ENCODE assay signal across 7 mouse cellular contexts in genomic region chr7:96170924-96171595, GRCm38 (mm10). TPM values are rescaled to one million over a fixed set of nuclear protein-coding genes. Genes with fewer than 3 reads are reported as not detected.
DNase-seq lines count a peak whose midpoint lies in the region; ATAC-seq lines count a peak whose summit lies in the region.

Gene Tenm4 (plus strand): TSS chr7:96171246.

- H3K36me3 ChIP-seq in embryonic facial prominence, embryonic 10.5 days (replicated peaks) = no peaks in the 10 kb centered on the region
- H3K36me3 ChIP-seq in intestine, embryonic 16.5 days (ENCODE audit: control insufficient read depth, insufficient read depth, low read length) = no peaks in the 10 kb centered on the region
- H3K36me3 ChIP-seq in neural tube, embryonic 14.5 days (ENCODE audit: control insufficient read depth, insufficient read depth, low read length) = no peaks in the 10 kb centered on the region

- ATAC-seq in intestine, embryonic 16.5 days = no peak
- ATAC-seq in neural tube, embryonic 14.5 days (ENCODE audit: low read depth) = no peak

- no peak within 1 kb of the TSS; the same call in 1 of the 2 replicates for H3K4me3 ChIP-seq in embryonic facial prominence, embryonic 10.5 days
- no peak within 1 kb of the TSS for H3K4me3 ChIP-seq in intestine, embryonic 16.5 days (ENCODE audit: low read length)
- H3K4me3 ChIP-seq in neural tube, embryonic 14.5 days (ENCODE audit: low read depth, low read length) = no peak within 1 kb of the TSS

- H3K9ac ChIP-seq in intestine, embryonic 16.5 days (ENCODE audit: low read depth, low read length) = no peak within 1 kb of the TSS
- no peak within 1 kb of the TSS for H3K9ac ChIP-seq in neural tube, embryonic 14.5 days (replicated peaks; ENCODE audit: low read depth, low read length)

- no peaks in the 10 kb centered on the region for H3K9me3 ChIP-seq in embryonic facial prominence, embryonic 10.5 days
- H3K9me3 ChIP-seq in intestine, embryonic 16.5 days (ENCODE audit: control insufficient read depth, low read length) = no peaks in the 10 kb centered on the region
- H3K9me3 ChIP-seq in neural tube, embryonic 14.5 days (ENCODE audit: control insufficient read depth, low read length) = no peaks in the 10 kb centered on the region

- H3K4me1 ChIP-seq in embryonic facial prominence, embryonic 10.5 days = peaks cover 18% of the 10 kb centered on the region
- no peaks in the 10 kb centered on the region for H3K4me1 ChIP-seq in intestine, embryonic 16.5 days (ENCODE audit: control insufficient read depth, insufficient read depth, low read length)
- H3K4me1 ChIP-seq in neural tube, embryonic 14.5 days (ENCODE audit: control insufficient read depth, insufficient read depth, low read length) = no peaks in the 10 kb centered on the region

- no peak for DNase-seq in layer of hippocampus, adult 8-10 months (ENCODE audit: low spot score in 2 of 2)
- DNase-seq in layer of hippocampus, adult 9-11 months = no peak
- DNase-seq in embryonic facial prominence, embryonic 10.5 days (ENCODE audit: low spot score) = peak; percentile 18
- no peak for DNase-seq in retina, postnatal 1 day
- DNase-seq in right cerebral cortex, postnatal 25 days = no peak

- no peak within 1 kb of the TSS for H3K4me2 ChIP-seq in intestine, embryonic 16.5 days (ENCODE audit: low read depth, low read length)
- H3K4me2 ChIP-seq in neural tube, embryonic 14.5 days (ENCODE audit: low read depth, low read length) = no peak within 1 kb of the TSS

- H3K27ac ChIP-seq in embryonic facial prominence, embryonic 10.5 days (replicated peaks) = no peak within 1 kb of the TSS
- H3K27ac ChIP-seq in intestine, embryonic 16.5 days (ENCODE audit: low read length) = no peak within 1 kb of the TSS
- H3K27ac ChIP-seq in neural tube, embryonic 14.5 days (ENCODE audit: low read depth, low read length) = no peak within 1 kb of the TSS

- 34% methylated on average over 14 of the region's 14 CpGs for WGBS in embryonic facial prominence, embryonic 10.5 days
- WGBS in intestine, embryonic 16.5 days = 36% methylated on average over 14 of the region's 14 CpGs
- 41% methylated on average over 14 of the region's 14 CpGs for WGBS in neural tube, embryonic 14.5 days

- peaks cover 24% of the 10 kb centered on the region for H3K27me3 ChIP-seq in embryonic facial prominence, embryonic 10.5 days (replicated peaks; ENCODE audit: low read depth, poor library complexity, severe bottlenecking)
- H3K27me3 ChIP-seq in intestine, embryonic 16.5 days (replicated peaks; ENCODE audit: control insufficient read depth, insufficient read depth, low read length) = no peaks in the 10 kb centered on the region
- H3K27me3 ChIP-seq in neural tube, embryonic 14.5 days (ENCODE audit: control insufficient read depth, insufficient read depth, low read length) = no peaks in the 10 kb centered on the region

RNA-seq across cellular contexts. Expression of gene Tenm4, which starts in this region (rescaled TPM):
- total RNA-seq in layer of hippocampus, adult 8-10 months (2022) = 100 to 1,000 TPM; 128 to 134 (median 132) TPM
- 29.3 and 31.5 TPM in 2 replicates for polyA plus RNA-seq in embryonic facial prominence, embryonic 10.5 days (2016; fragmentation: Nextera tagmentation; extraction: Ambion mirVana)
- polyA plus RNA-seq in intestine, embryonic 16.5 days (2015; fragmentation: Nextera tagmentation; extraction: Ambion mirVana) = 13.6 and 14.3 TPM in 2 replicates
- 50.0 and 54.8 TPM in 2 replicates for polyA plus RNA-seq in neural tube, embryonic 14.5 days (2014; fragmentation: Nextera tagmentation; extraction: Ambion mirVana)
